Mouse (Mus musculus): ENCODE data around the gene Gkn2. TPM values are rescaled to one million over a fixed set of nuclear protein-coding genes. Genes with fewer than 3 reads are reported as not detected.

Gkn2 gene
- polyA plus RNA-seq, 1 experiment from 2014 or later = not detected

- H3K4me2 ChIP-seq (replicated peaks) = peak overlapping the region; percentile 50
- H3K4me3 ChIP-seq (replicated peaks) = peak overlapping the region; percentile 31
- 9% methylated on average over 24 of the region's 24 CpGs for WGBS
- H3K4me1 ChIP-seq (replicated peaks) = peaks cover 6% of the 10 kb centered on the region; the same call in 1 of the 2 replicates
- H3K36me3 ChIP-seq = no peaks in the 10 kb centered on the region
- peak; percentile 66; the same call in 1 of the 2 replicates for ATAC-seq
- H3K27ac ChIP-seq = no peak overlapping the region
- H3K9ac ChIP-seq (replicated peaks) = peak overlapping the region; percentile 19; the same call in 1 of the 2 replicates
- peaks cover 10% of the 10 kb centered on the region; the same call in 1 of the 2 replicates for H3K27me3 ChIP-seq
- no peaks in the 10 kb centered on the region for H3K9me3 ChIP-seq
These were observed 11.0 kb downstream of the Gkn2 start for GRCm38 (mm10) chr6:87383926-87384691.

- Histone ChIP-seq H3K9ac (replicated peaks) (no peak overlapping the region), H3K27ac (no peak overlapping the region), H3K4me3 (replicated peaks) (no peak overlapping the region), H3K4me1 (replicated peaks) (peaks cover 13% of the 10 kb centered on the region), H3K9me3 (no peaks in the 10 kb centered on the region), H3K27me3 (peaks cover 10% of the 10 kb centered on the region; the same call in 1 of the 2 replicates), H3K36me3 (no peaks in the 10 kb centered on the region), H3K4me2 (replicated peaks) (no peak overlapping the region)
- WGBS = 61% methylated on average over 5 of the region's 6 CpGs
- no peak for ATAC-seq
These were observed 11.6 kb downstream of the Gkn2 start for GRCm38 (mm10) chr6:87384761-87385160.

- Histone ChIP-seq H3K9me3 (no peaks in the 10 kb centered on the region), H3K27ac (no peak overlapping the region), H3K4me3 (replicated peaks) (no peak overlapping the region), H3K27me3 (peaks cover 10% of the 10 kb centered on the region; the same call in 1 of the 2 replicates), H3K4me1 (replicated peaks) (peaks cover 13% of the 10 kb centered on the region), H3K4me2 (replicated peaks) (no peak overlapping the region), H3K36me3 (no peaks in the 10 kb centered on the region), H3K9ac (replicated peaks) (no peak overlapping the region)
- no peak for ATAC-seq
- WGBS = 8% methylated on average over 7 of the region's 7 CpGs
These were observed 13.0 kb downstream of the Gkn2 start for GRCm38 (mm10) chr6:87386203-87386602.

GRCm38 (mm10) chr6:87386681-87387080, 13.5 kb downstream of the Gkn2 start:
- no peaks in the 10 kb centered on the region for H3K36me3 ChIP-seq
- H3K9ac ChIP-seq (replicated peaks) = no peak overlapping the region
- H3K27ac ChIP-seq = no peak overlapping the region
- no peaks in the 10 kb centered on the region for H3K9me3 ChIP-seq
- no peak for ATAC-seq
- H3K4me2 ChIP-seq (replicated peaks) = no peak overlapping the region
- 85% methylated on average over 10 of the region's 10 CpGs for WGBS
- H3K4me1 ChIP-seq (replicated peaks) = peaks cover 13% of the 10 kb centered on the region
- no peak overlapping the region for H3K4me3 ChIP-seq (replicated peaks)
- H3K27me3 ChIP-seq = peaks cover 10% of the 10 kb centered on the region; the same call in 1 of the 2 replicates

GRCm38 (mm10) chr6:87388877-87389276, 15.7 kb downstream of the Gkn2 start, which contains the start of gene Gkn3:
Gene Gkn3 (minus strand): TSS chr6:87388935.
- Histone ChIP-seq H3K4me2 (replicated peaks) (no peak within 1 kb of the TSS), H3K9ac (replicated peaks) (no peak within 1 kb of the TSS), H3K9me3 (no peaks in the 10 kb centered on the region), H3K4me3 (replicated peaks) (no peak within 1 kb of the TSS), H3K4me1 (replicated peaks) (peaks cover 11% of the 10 kb centered on the region), H3K27me3 (0 out of 2 replicates have a peak, but pooled peaks cover 6% of the 10 kb centered on the region), H3K36me3 (no peaks in the 10 kb centered on the region), H3K27ac (no peak within 1 kb of the TSS)
- ATAC-seq = no peak
- 55% methylated on average over 7 of the region's 7 CpGs for WGBS

GRCm38 (mm10) chr6:87389455-87389989, 16.4 kb downstream of the Gkn2 start:
- peaks cover 7% of the 10 kb centered on the region for H3K4me1 ChIP-seq (replicated peaks)
- 0 out of 2 replicates have a peak, but pooled peaks cover 6% of the 10 kb centered on the region for H3K27me3 ChIP-seq
- no peaks in the 10 kb centered on the region for H3K9me3 ChIP-seq
- no peak overlapping the region for H3K4me2 ChIP-seq (replicated peaks)
- no peak for ATAC-seq
- H3K9ac ChIP-seq (replicated peaks) = no peak overlapping the region
- no peak overlapping the region for H3K4me3 ChIP-seq (replicated peaks)
- 23% methylated on average over 5 of the region's 5 CpGs for WGBS
- no peak overlapping the region for H3K27ac ChIP-seq
- H3K36me3 ChIP-seq = no peaks in the 10 kb centered on the region

- WGBS = 80% methylated on average over 8 of the region's 8 CpGs
- Histone ChIP-seq H3K27me3 (no peaks in the 10 kb centered on the region), H3K9me3 (no peaks in the 10 kb centered on the region), H3K4me2 (replicated peaks) (no peak overlapping the region), H3K27ac (no peak overlapping the region), H3K4me3 (replicated peaks) (no peak overlapping the region), H3K4me1 (replicated peaks) (peaks cover 11% of the 10 kb centered on the region), H3K9ac (replicated peaks) (no peak overlapping the region), H3K36me3 (no peaks in the 10 kb centered on the region)
- ATAC-seq = no peak
These were observed 20.5 kb downstream of the Gkn2 start for GRCm38 (mm10) chr6:87393466-87394205.

GRCm38 (mm10) chr6:87394783-87395182, 21.6 kb downstream of the Gkn2 start:
- Histone ChIP-seq H3K4me3 (replicated peaks) (no peak overlapping the region), H3K4me2 (replicated peaks) (no peak overlapping the region), H3K27me3 (no peaks in the 10 kb centered on the region), H3K9me3 (no peaks in the 10 kb centered on the region), H3K4me1 (replicated peaks) (0 out of 2 replicates have a peak, but pooled peaks cover 8% of the 10 kb centered on the region), H3K27ac (no peak overlapping the region), H3K9ac (replicated peaks) (no peak overlapping the region), H3K36me3 (no peaks in the 10 kb centered on the region)
- ATAC-seq = no peak
- 87% methylated on average over 9 of the region's 9 CpGs for WGBS

GRCm38 (mm10) chr6:87399137-87399536, 26.0 kb downstream of the Gkn2 start:
- no peak overlapping the region for H3K4me2 ChIP-seq (replicated peaks)
- H3K4me1 ChIP-seq (replicated peaks) = 0 out of 2 replicates have a peak, but pooled peaks cover 8% of the 10 kb centered on the region
- no peak overlapping the region for H3K9ac ChIP-seq (replicated peaks)
- no peaks in the 10 kb centered on the region for H3K27me3 ChIP-seq
- no peak for ATAC-seq
- H3K27ac ChIP-seq = no peak overlapping the region
- WGBS = 2% methylated on average over 5 of the region's 5 CpGs
- no peak overlapping the region for H3K4me3 ChIP-seq (replicated peaks)
- H3K36me3 ChIP-seq = no peaks in the 10 kb centered on the region
- H3K9me3 ChIP-seq = no peaks in the 10 kb centered on the region

- H3K27ac ChIP-seq = no peak overlapping the region
- no peak overlapping the region for H3K9ac ChIP-seq (replicated peaks)
- H3K27me3 ChIP-seq = no peaks in the 10 kb centered on the region
- H3K4me1 ChIP-seq (replicated peaks) = 0 out of 2 replicates have a peak, but pooled peaks cover 7% of the 10 kb centered on the region
- WGBS = 67% methylated on average over 4 of the region's 4 CpGs
- H3K4me2 ChIP-seq (replicated peaks) = no peak overlapping the region
- H3K36me3 ChIP-seq = no peaks in the 10 kb centered on the region
- no peak for ATAC-seq
- H3K9me3 ChIP-seq = no peaks in the 10 kb centered on the region
- H3K4me3 ChIP-seq (replicated peaks) = no peak overlapping the region
These were observed 26.9 kb downstream of the Gkn2 start for GRCm38 (mm10) chr6:87399886-87400566.

GRCm38 (mm10) chr6:87401456-87401855, 28.3 kb downstream of the Gkn2 start:
- Histone ChIP-seq H3K9me3 (no peaks in the 10 kb centered on the region), H3K4me3 (replicated peaks) (no peak overlapping the region), H3K4me1 (replicated peaks) (0 out of 2 replicates have a peak, but pooled peaks cover 3% of the 10 kb centered on the region), H3K9ac (replicated peaks) (no peak overlapping the region), H3K27ac (no peak overlapping the region), H3K4me2 (replicated peaks) (no peak overlapping the region), H3K36me3 (no peaks in the 10 kb centered on the region), H3K27me3 (no peaks in the 10 kb centered on the region)
- ATAC-seq = no peak
- WGBS = 79% methylated on average over 6 of the region's 6 CpGs

Data from midbrain, embryonic 13.5 days (tissue).